Mouse (Mus musculus) CH12.LX (cell line): Measurements from ENCODE around the gene Gm39566.
A peak's percentile ranks its signal among the peaks of the same experiment; 100 is the strongest.

Experiments used
- CHD1 ChIP-seq: IDR thresholded peaks from 2 replicates; pipeline ENCODE4 v1.6.1; 2012; ENCODE audit warnings: low read depth, low read length, improper control_type of control experiment, inconsistent platforms
- CHD2 ChIP-seq: IDR thresholded peaks from 2 replicates; pipeline ENCODE4 v1.6.1; 2011; ENCODE audit warnings: low read length, improper control_type of control experiment
- CTCF ChIP-seq, 2 experiments: IDR thresholded peaks in 1 of 2; conservative IDR thresholded peaks in 1 of 2; 2 replicates each; pipeline ENCODE4 v1.5.1; 2011 to 2012; ENCODE audit warnings: low read depth in 2 of 2, low read length in 2 of 2, improper control_type of control experiment in 1 of 2, inconsistent platforms in 1 of 2, mild to moderate bottlenecking in 1 of 2, moderate library complexity in 1 of 2
- MAZ ChIP-seq: IDR thresholded peaks from 2 replicates; pipeline ENCODE4 v1.6.1; 2012; ENCODE audit warnings: low read depth, mild to moderate bottlenecking, inconsistent platforms, low read length, improper control_type of control experiment, moderate library complexity
- RAD21 ChIP-seq: IDR thresholded peaks from 2 replicates; pipeline ENCODE4 v1.6.1; 2011; ENCODE audit warnings: low read depth, mild to moderate bottlenecking, low read length, improper control_type of control experiment, moderate library complexity
- ZNF384 ChIP-seq: IDR thresholded peaks from 2 replicates; pipeline ENCODE4 v1.6.1; 2012; ENCODE audit warnings: low read depth, low read length, improper control_type of control experiment, inconsistent platforms

DNA sequence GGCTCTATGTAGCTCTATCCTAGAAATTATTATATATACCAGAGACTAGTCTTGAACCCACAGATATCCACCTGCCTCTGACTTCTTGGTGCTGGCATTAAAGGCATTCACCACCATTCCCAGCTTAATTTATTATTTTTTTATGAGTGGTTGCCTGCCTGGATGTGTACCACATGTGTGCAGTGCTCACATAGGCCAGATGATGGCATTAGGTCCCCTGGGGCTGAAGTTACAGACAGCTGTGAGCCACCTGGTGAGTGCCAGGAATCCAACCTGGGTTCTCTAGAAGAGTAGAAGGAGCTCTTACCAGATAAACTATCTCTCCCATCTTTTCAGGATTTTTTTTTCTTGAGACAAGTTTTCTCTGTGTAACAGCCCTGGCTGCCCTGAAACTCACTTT, 4.8 kb downstream of the Gm39566 start:
- TF ChIP-seq RAD21 (peak; percentile 3), CHD2 (no peak), MAZ (no peak), CTCF (conservative IDR thresholded peaks at IDR 0.05 in 1 of 2, IDR thresholded peaks at IDR 0.05 in 1 of 2; ENCODE audit: low read depth in 2 of 2, low read length in 2 of 2) (peak in 1 of 2 experiments; percentile 42; a peak in 2 of 4 replicates), CHD1 (no peak), ZNF384 (no peak)
